Mouse (Mus musculus): ENCODE results near the gene Ank2. TPM values are rescaled to one million over a fixed set of nuclear protein-coding genes. Genes with fewer than 3 reads are reported as not detected.

Gene Ank2
- total and polyA plus RNA-seq, 2 experiments from 2014 or later = 160 to 575 TPM

DNA sequence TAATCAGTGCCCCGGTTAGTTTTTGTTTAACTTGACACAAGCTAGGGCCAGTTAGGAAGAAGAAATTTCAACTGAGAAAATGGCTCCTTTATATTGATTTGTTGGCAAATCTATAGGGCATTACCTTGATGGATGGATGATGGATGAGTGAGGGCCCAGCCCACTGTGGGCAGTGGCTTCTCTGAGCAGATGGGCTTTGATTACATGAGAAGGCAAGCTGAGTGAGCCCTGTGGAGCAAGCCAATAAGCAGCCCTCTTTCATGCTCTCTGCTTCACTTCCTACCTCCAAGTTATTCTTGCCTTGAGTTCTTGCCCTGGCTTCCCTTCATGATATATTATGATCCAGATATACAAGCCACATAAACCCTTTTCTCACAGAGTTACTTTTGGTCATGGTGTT is 401.4 kb downstream of the Ank2 start:
- no peak for TF ChIP-seq CTCF (IDR thresholded peaks at IDR 0.05; ENCODE audit: low read depth)
- DNase-seq (no peak), ATAC-seq (no peak)
- Histone ChIP-seq H3K9me3 (ENCODE audit: low read length) (no peaks in the 10 kb centered on the region), H3K36me3 (ENCODE audit: insufficient read depth) (no peaks in the 10 kb centered on the region), H3K4me3 (ENCODE audit: low read depth, low read length) (no peak overlapping the region), H3K4me1 (ENCODE audit: insufficient read depth) (no peaks in the 10 kb centered on the region), H3K27me3 (ENCODE audit: insufficient read depth, low read length) (no peaks in the 10 kb centered on the region), H3K9ac (no peak overlapping the region), H3K4me2 (ENCODE audit: low read depth) (no peak overlapping the region), H3K27ac (ENCODE audit: low read depth, low read length) (no peak overlapping the region)
- 90% methylated on average over 1 of the region's 1 CpGs for WGBS

DNA sequence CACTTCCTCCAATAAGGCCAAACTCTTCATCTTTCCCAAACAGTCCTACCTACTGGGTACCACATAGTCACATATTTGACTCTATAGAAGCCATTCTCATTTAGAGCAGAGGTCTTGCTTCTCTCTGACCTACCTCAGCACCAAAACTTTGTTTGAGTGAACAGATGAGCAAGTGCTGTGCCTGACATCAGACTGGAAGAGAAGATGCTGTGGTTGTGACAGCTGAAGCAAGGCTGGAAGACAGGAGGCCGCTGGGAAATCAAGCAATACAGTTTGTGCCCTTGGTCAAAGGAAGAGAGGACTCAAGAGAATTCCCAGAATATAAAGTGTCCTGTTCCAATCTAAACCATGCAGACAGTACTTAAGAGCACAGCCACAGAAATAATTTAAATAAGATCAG is 402.0 kb downstream of the Ank2 start:
- ATAC-seq (no peak), DNase-seq (no peak)
- H3K4me2 ChIP-seq (ENCODE audit: low read depth) = no peak overlapping the region
- no peaks in the 10 kb centered on the region for H3K36me3 ChIP-seq (ENCODE audit: insufficient read depth)
- no peaks in the 10 kb centered on the region for H3K4me1 ChIP-seq (ENCODE audit: insufficient read depth)
- H3K27me3 ChIP-seq (ENCODE audit: insufficient read depth, low read length) = no peaks in the 10 kb centered on the region
- 92% methylated on average over 1 of the region's 1 CpGs for WGBS
- no peaks in the 10 kb centered on the region for H3K9me3 ChIP-seq (ENCODE audit: low read length)
- no peak overlapping the region for H3K27ac ChIP-seq (ENCODE audit: low read depth, low read length)
- TF ChIP-seq CTCF (IDR thresholded peaks at IDR 0.05; ENCODE audit: low read depth) = no peak
- no peak overlapping the region for H3K9ac ChIP-seq
- H3K4me3 ChIP-seq (ENCODE audit: low read depth, low read length) = no peak overlapping the region

DNA sequence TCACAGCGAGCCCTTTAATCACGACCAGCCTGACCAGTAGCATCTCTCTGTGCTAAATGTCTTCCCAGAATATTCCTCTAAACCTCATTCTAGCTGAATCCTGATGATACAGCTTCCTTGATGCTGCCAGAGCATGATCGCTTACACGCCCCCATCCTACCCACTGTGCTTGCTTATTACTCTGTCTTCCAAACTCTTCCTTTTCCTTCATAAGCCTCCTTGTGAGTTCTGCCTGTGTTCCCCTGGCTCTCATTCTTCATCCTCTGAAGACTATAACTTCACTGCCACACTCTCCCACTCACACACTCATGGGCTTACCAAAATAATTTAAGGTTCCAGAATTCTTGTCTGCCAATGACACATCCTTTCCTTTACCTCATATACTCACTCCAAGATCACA is 405.5 kb downstream of the Ank2 start:
- no peak overlapping the region for H3K9ac ChIP-seq
- H3K4me2 ChIP-seq (ENCODE audit: low read depth) = no peak overlapping the region
- H3K9me3 ChIP-seq (ENCODE audit: low read length) = no peaks in the 10 kb centered on the region
- H3K36me3 ChIP-seq (ENCODE audit: insufficient read depth) = no peaks in the 10 kb centered on the region
- ATAC-seq (no peak), DNase-seq (no peak)
- no peaks in the 10 kb centered on the region for H3K4me1 ChIP-seq (ENCODE audit: insufficient read depth)
- H3K4me3 ChIP-seq (ENCODE audit: low read depth, low read length) = no peak overlapping the region
- no peak for TF ChIP-seq CTCF (IDR thresholded peaks at IDR 0.05; ENCODE audit: low read depth)
- H3K27ac ChIP-seq (ENCODE audit: low read depth, low read length) = no peak overlapping the region
- no peaks in the 10 kb centered on the region for H3K27me3 ChIP-seq (ENCODE audit: insufficient read depth, low read length)
- WGBS = 91% methylated on average over 4 of the region's 4 CpGs

DNA sequence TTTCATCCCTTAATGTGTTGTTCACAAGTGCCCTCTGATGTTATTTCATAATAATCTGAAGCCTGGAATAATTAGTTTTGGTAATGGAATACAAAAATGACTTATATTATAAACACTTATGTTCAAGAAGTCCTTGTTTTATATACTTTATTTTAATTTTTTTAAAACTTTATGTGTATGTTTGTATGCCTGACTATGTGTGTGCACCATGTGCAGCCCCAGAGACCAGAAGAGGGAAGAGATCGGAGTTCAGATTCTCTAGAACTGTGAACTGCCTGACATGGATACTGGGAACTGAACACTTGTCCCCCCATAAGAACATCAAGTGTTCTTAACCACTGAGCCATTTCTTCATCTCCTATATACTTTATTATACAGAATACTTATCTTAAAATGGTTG is 411.6 kb downstream of the Ank2 start:
- 93% methylated on average over 1 of the region's 1 CpGs for WGBS
- no peaks in the 10 kb centered on the region for H3K9me3 ChIP-seq (ENCODE audit: low read length)
- no peak for TF ChIP-seq CTCF (IDR thresholded peaks at IDR 0.05; ENCODE audit: low read depth)
- no peak overlapping the region for H3K4me2 ChIP-seq (ENCODE audit: low read depth)
- no peak for ATAC-seq
- no peaks in the 10 kb centered on the region for H3K36me3 ChIP-seq (ENCODE audit: insufficient read depth)
- no peak overlapping the region for H3K9ac ChIP-seq
- no peaks in the 10 kb centered on the region for H3K4me1 ChIP-seq (ENCODE audit: insufficient read depth)
- H3K27me3 ChIP-seq (ENCODE audit: insufficient read depth, low read length) = no peaks in the 10 kb centered on the region
- H3K27ac ChIP-seq (ENCODE audit: low read depth, low read length) = no peak overlapping the region
- no peak overlapping the region for H3K4me3 ChIP-seq (ENCODE audit: low read depth, low read length)
- no peak for DNase-seq

DNA sequence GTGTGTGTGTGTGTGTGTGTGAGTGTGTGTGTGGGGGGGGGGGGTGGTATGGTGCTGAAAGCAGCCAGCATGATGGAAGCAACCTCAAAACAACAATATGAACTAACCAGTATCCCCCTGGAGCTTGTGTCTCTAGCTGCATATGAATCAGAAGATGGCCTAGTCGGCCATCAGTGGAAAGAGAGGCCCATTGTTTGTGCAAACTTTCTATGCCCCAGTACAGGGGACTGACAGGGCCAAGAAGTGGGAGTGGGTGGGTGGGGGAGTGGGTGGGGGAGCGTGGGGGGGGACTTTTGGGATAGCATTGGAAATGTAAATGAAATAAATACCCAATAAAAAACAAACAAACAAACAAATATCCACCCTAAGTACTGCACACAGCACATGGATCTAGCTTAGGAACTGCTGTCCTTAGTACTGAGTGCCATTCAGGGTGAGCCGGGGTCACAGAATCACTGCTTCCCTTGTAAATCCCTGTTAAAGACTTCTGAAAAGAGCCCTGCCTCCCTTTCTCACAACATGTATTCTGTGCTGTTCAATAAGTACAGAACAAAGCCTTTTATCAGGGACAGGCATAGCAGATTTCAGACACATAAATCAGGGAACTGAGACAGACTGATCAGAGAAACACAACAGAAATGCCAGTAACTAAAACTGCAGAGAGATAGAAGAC is 412.2 kb downstream of the Ank2 start:
- H3K9me3 ChIP-seq (ENCODE audit: low read length) = no peaks in the 10 kb centered on the region
- no peaks in the 10 kb centered on the region for H3K36me3 ChIP-seq (ENCODE audit: insufficient read depth)
- no peaks in the 10 kb centered on the region for H3K27me3 ChIP-seq (ENCODE audit: insufficient read depth, low read length)
- DNase-seq (no peak), ATAC-seq (no peak)
- no peak overlapping the region for H3K27ac ChIP-seq (ENCODE audit: low read depth, low read length)
- H3K4me3 ChIP-seq (ENCODE audit: low read depth, low read length) = no peak overlapping the region
- H3K9ac ChIP-seq = no peak overlapping the region
- no peaks in the 10 kb centered on the region for H3K4me1 ChIP-seq (ENCODE audit: insufficient read depth)
- H3K4me2 ChIP-seq (ENCODE audit: low read depth) = no peak overlapping the region
- TF ChIP-seq CTCF (IDR thresholded peaks at IDR 0.05; ENCODE audit: low read depth) = no peak
- 40% methylated on average over 3 of the region's 3 CpGs for WGBS

DNA sequence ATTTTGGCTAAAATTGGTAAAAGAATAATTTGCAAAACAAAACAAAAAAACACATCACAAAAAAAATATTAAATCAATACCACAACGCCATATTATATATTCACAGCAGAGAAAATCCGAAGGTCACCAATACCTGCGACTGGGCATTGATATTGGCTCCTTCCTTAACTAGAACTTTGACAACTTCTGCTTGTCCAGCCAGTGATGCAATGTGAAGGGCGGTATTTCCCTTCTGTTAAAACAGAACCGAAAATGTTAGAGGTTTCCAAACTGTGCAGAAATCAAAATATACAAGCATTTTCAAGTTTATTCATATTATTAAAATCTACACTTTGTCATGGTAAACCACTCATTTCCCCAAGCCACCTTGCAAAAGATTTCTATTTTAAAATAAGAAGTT is 421.8 kb downstream of the Ank2 start:
- no peak for TF ChIP-seq CTCF (IDR thresholded peaks at IDR 0.05; ENCODE audit: low read depth)
- Histone ChIP-seq H3K4me1 (ENCODE audit: insufficient read depth) (no peaks in the 10 kb centered on the region), H3K9me3 (ENCODE audit: low read length) (no peaks in the 10 kb centered on the region), H3K4me2 (ENCODE audit: low read depth) (no peak overlapping the region), H3K27me3 (ENCODE audit: insufficient read depth, low read length) (no peaks in the 10 kb centered on the region), H3K27ac (ENCODE audit: low read depth, low read length) (no peak overlapping the region), H3K4me3 (ENCODE audit: low read depth, low read length) (no peak overlapping the region), H3K36me3 (ENCODE audit: insufficient read depth) (no peaks in the 10 kb centered on the region), H3K9ac (no peak overlapping the region)
- ATAC-seq (no peak), DNase-seq (no peak)
- WGBS = 91% methylated on average over 5 of the region's 5 CpGs

DNA sequence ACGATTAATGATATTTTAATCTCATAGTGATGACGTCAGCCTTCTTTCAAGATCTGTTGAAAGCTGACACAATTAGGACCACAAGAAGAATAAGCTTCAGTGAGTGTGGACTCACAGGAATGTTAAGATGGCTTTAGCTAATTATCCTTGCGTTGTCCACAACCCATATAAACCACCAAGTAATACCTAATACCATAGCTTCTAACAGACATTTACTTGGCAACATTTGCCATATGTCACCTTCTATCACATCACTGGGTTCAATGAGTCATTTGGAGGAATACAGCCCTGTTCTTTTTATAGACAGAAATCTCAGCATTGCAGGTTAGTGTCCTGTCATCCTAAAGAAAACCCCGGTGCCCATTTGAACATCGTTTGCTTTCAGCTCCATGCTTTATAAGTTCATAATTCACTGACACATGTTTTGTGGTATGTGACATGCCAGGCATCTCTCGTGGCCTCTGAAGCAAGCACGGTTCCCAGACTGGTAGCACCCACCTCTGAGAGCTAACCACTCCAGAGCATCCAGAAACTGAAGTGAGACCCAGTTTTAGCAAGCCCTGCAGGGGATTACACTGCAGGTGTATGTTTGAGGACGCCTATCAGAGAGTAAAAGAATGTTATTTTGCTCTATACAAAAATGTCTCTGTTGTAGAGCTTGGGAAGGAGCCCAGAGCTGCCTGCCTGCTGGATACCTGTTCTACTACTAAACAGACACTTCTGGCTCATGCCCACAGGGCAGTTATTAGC is 423.4 kb downstream of the Ank2 start:
- WGBS = 48% methylated on average over 8 of the region's 8 CpGs
- no peak for DNase-seq
- TF ChIP-seq CTCF (IDR thresholded peaks at IDR 0.05; ENCODE audit: low read depth) = no peak

More for the DNA sequence above, 423.4 kb downstream of the Ank2 start:
- Histone ChIP-seq H3K36me3 (ENCODE audit: insufficient read depth) (no peaks in the 10 kb centered on the region), H3K27ac (ENCODE audit: low read depth, low read length) (no peak overlapping the region), H3K27me3 (ENCODE audit: insufficient read depth, low read length) (no peaks in the 10 kb centered on the region), H3K9ac (no peak overlapping the region), H3K4me1 (ENCODE audit: insufficient read depth) (no peaks in the 10 kb centered on the region), H3K9me3 (ENCODE audit: low read length) (no peaks in the 10 kb centered on the region), H3K4me2 (ENCODE audit: low read depth) (no peak overlapping the region), H3K4me3 (ENCODE audit: low read depth, low read length) (no peak overlapping the region)
- no peak for ATAC-seq

All from forebrain, postnatal 0 days (tissue).